Mouse (Mus musculus): ENCODE measurements around the gene Ncor1.
"Not testable (repeated sequence)": the region's sequence is repeated elsewhere in the genome, so short reads cannot be mapped to it uniquely, and the experiment has no call there.

Gene Ncor1

GRCm38 (mm10) chr11:62351948-62352347 is 106.4 kb downstream of the Ncor1 start:
- no peak for DNase-seq

DNA sequence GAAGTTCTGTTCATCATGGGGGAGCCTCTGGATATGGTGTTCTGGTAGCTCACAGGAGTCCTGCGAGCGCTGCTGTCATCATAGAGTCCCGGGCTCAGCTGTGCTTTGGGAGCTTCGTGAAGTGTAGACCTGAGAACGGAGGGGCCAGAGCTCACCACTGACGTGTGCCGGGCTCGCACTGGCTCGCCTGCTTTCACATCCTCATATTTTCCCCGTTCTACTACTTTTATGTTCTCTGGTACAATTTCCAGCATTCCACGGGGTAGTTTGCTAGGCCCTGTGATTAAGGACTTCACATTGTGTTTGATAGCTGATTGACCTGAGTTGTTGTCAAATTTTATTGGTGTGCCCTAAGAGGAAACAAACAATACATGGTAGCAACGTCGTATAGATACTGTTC is 115.3 kb downstream of the Ncor1 start:
- DNase-seq, result no peak

DNA sequence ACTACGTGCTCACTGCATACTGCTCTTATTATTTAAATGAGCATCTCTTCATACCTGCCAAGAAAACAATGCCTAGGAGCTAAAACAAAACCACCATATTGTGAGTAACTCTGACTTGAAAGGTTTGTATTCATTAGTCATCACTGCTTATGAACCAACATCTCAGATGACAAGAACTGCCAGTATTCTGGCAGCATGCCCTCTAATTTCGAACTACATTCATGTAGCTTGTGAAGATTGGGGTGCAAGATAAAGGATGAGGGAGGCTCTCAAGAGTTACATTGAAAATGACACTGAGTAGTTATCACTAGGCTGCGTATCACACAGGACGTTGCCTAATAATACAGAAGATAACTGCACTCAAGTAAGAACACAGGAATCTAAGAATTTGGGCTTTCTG is 126.1 kb downstream of the Ncor1 start:
- DNase-seq, result no peak

- DNase-seq, result peak in 1 of 2 experiments; percentile 22
These were observed 127.2 kb downstream of the Ncor1 start for GRCm38 (mm10) chr11:62331141-62331540.

DNA sequence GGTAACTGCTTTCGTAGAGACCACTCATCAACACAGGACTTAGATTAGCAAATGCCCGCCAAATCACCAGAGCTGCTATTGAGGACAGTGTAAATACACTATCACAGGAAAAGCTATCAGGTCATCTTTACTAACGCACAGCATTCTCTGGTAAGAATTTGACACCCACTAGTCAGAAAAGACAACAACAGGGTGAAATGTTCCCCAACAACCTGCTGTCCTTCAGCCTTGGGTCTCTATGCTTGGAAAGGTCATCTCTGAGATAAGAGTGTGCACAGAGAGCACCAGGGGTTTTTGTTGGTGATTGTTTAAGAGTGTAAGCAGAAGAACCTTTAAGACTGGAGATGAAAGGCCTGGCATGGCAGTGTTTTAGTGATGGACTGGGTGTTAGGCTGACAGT is 134.7 kb downstream of the Ncor1 start:
- no peak for DNase-seq

DNA sequence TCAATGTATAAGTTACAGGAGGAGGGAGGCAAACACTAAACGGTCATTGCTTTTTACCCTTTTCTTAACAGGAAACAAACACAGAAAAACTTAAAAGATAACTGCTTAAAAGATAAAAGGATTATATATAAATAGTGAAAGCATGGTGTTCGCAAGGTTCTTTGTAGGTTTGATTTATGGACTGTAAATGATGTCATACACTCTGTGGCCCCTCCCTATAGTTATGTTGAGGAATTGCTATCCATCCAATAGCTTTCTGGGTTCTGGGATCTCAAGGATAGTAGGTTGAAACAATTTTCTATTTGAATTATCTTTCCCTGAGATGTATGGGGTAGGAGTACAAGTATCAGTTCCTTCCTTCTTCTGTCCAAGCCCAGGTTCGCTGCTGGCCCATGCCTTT is 138.2 kb downstream of the Ncor1 start:
- DNase-seq, result no peak

GRCm38 (mm10) chr11:62317746-62318145 is 140.6 kb downstream of the Ncor1 start:
- peak; percentile 36 to 39 for DNase-seq

- no peak for DNase-seq
These were observed 143.4 kb downstream of the Ncor1 start for GRCm38 (mm10) chr11:62314984-62315383.

GRCm38 (mm10) chr11:62309296-62309695 is 149.0 kb downstream of the Ncor1 start:
- DNase-seq, result no peak

GRCm38 (mm10) chr11:62305866-62306265 is 152.5 kb downstream of the Ncor1 start:
- peak in 1 of 2 experiments; percentile 13 for DNase-seq

- DNase-seq, result no peak
These were observed 159.5 kb downstream of the Ncor1 start for GRCm38 (mm10) chr11:62298883-62299282.

DNA sequence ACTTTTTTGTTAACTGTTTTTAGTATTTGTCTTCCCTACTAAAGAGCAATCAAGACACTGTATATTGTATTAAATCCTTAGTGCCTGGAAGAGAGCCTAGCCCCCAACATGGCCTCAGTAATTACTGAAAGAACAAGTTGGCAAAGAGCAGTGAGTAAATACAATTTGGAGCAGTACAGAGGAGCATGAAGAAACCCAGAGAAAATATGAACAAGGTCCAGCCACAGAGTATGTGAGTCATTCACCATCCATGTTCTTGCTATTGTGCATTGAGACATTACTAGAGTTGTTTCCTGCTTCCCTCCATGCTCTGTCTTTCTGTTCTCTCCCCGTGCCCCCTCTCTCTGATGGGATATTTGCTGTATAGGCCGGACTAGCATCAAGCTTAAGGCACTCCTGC is 164.2 kb downstream of the Ncor1 start:
- no peak for DNase-seq

DNA sequence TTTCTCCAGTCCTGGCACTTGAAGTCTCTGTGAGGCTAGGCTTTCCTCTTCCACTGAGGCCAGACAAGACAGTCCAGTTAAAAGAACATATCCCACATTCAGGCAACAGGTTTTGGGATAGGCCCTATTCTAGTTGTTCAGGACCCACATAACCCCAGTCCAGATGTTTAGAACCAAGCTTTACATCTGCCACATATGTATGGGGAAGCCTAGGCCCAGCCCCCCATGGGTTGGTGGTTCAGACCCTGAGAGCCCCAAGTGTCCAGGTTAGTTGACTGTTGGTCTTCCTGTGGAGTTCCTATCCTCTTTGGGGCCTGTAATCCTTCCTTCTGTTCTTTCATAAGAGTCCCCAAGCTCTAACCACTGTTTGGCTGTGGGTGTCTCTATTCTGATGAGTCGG is 170.6 kb downstream of the Ncor1 start:
- no peak for DNase-seq

GRCm38 (mm10) chr11:62285020-62285419 is 173.3 kb downstream of the Ncor1 start:
- DNase-seq, result no peak

DNA sequence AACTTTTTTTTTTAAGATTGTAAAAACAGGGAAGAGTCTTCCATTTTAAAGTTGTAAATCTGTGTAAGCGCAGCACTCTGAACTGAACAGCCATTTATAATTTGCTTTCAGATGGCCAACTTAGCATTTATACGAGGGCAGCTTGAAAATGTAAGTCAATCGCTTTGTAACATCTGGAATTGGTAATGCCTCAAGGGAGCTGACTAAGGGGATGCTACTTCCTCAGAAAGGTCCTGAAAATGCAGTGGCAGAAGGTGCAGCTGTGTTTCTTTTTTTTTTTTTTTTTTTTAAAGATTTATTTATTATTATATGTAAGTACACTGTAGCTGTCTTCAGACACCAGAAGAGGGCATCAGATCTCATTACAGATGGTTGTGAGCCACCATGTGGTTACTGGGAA is 174.3 kb downstream of the Ncor1 start:
- DNase-seq, result not testable (repeated sequence)

- no peak for DNase-seq
These were observed 176.7 kb downstream of the Ncor1 start for GRCm38 (mm10) chr11:62281601-62281997.

DNA sequence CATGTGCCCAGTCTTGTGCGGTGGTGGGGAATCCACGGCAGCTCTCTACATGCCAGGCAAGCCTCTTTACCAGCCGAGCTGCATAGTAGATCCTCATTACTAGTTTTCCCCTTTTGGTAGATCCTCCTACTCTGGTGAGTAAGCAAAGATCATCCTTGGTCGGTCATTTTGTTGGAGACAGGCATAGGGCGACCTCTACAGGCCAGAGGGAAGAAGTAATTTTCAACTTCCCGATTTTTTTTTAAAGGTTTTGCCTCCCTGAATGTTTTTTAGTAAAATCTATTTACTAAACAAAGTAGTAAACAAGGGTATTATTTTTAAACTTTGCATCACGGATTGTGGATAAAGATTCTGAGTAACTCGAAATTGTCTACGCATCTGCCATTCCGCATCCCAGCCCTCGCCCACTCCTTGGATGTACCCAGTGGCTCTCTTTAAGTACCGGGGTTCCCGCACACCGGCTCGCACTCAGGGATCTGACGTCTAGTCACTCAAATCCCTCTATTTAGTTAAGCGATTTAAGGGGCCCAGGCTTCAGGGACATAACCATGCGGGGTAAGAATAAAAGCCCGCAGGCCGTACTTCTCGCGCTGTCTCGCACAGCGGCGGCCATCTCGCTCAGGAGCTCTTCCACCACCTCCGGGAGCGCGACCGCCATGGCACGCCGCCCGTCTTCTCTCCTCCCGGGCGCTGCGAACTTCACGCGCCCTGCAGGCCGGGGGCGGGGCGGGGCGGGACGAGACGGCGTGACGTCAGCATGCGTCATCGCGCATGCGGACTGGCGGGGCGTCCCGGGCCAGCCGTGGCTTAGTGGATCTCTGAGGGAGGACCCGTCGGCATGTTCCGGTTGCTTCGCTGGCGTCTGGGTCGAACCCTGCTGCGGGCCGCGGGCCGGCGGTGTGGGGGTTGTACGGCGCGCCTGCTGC is 177.4 kb downstream of the Ncor1 start, which contains the start of the genes Zswim7 and Ttc19:
Gene Zswim7, minus strand, starts transcription at position 701 of the 926 bp plus-strand sequence.
Gene Ttc19, plus strand, starts transcription at position 799 of the 926 bp plus-strand sequence.
- DNase-seq, result peak; percentile 92 to 93

DNA sequence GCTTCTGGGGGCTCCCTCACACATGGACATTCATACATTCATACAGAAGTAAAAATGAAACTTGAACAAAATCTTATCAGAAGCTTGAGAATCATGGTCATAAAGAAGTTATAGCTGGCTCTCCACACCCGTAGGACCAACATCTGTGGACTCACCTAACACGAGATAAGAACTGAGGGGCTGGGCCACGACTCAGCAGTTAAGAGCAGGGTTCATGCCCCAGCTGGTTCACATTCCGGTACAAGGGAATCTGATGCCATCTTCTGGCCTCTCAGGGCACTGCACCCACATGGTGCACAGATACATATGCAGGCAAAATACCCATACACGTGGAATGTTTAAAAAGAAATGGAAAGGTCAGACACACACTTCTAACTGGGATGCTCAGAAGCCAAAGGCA is 180.3 kb downstream of the Ncor1 start:
- DNase-seq, result peak; percentile 32 to 39

GRCm38 (mm10) chr11:62277086-62277485 is 181.3 kb downstream of the Ncor1 start:
- no peak for DNase-seq

- no peak for DNase-seq
These were observed 187.5 kb downstream of the Ncor1 start for GRCm38 (mm10) chr11:62270851-62271250.

- DNase-seq, result no peak
These were observed 189.2 kb downstream of the Ncor1 start for GRCm38 (mm10) chr11:62269097-62269496.

DNA sequence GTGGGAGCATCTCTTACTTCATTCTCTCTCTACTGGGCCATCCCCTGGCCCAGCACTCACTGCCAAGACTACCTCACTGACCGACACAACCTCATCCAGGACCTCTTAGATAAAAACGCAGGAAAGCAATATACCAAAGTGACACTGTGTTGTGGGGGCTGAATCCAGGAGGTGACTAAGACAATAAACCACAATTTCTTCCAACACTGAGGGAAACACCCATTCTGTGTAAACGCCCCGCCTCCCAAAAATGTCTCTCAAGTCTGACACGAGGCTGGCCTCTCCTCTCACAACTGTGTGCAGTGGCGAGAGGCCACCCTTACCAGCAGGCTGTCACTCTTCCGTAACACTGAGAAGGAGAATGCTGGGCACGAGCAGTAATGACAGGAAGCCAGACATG is 190.0 kb downstream of the Ncor1 start:
- no peak for DNase-seq

DNA sequence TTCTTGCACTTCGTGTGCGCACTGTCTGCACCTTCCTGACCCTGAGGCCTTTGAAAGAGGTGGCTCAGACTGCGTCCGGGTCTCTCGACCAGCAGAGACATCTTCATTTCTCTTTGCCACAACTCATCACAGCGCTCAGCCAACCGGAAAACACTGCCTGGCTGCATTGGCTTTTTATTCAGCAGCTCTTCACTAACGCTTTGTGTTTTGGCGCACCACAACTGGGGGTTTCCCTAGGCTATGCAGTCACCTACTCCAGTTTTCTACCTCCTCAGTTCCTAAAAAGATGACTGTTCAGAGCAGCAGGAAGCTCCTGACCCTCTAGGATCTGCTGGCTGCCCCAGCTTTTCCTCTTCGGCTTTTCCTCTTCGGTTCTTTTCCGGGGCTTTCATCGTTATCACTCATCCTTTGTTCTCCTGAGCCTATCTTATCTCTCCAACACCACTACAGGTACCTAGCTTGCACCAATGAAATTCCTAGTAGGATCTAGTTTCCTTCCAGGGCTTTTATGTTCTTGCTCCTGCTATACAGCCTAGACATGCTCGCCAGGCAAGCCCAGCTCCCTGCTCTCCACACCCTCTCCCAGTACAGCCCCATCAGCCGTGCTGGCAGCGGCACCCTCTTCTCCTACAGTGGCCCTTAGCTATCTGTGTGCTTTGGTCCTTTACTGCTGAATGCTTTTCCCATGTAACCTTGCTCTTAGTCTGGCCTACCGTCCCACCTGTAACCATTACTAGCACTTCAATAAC is 191.7 kb downstream of the Ncor1 start:
- no peak for DNase-seq
